Mouse (Mus musculus): Measurements from ENCODE around the gene Lias. TPM values are rescaled to one million over a fixed set of nuclear protein-coding genes. Genes with fewer than 3 reads are reported as not detected.

Lias gene
- polyA plus RNA-seq (2015; fragmentation: Nextera tagmentation; extraction: Ambion mirVana), result 61.1 and 61.6 TPM in 2 replicates

DNA sequence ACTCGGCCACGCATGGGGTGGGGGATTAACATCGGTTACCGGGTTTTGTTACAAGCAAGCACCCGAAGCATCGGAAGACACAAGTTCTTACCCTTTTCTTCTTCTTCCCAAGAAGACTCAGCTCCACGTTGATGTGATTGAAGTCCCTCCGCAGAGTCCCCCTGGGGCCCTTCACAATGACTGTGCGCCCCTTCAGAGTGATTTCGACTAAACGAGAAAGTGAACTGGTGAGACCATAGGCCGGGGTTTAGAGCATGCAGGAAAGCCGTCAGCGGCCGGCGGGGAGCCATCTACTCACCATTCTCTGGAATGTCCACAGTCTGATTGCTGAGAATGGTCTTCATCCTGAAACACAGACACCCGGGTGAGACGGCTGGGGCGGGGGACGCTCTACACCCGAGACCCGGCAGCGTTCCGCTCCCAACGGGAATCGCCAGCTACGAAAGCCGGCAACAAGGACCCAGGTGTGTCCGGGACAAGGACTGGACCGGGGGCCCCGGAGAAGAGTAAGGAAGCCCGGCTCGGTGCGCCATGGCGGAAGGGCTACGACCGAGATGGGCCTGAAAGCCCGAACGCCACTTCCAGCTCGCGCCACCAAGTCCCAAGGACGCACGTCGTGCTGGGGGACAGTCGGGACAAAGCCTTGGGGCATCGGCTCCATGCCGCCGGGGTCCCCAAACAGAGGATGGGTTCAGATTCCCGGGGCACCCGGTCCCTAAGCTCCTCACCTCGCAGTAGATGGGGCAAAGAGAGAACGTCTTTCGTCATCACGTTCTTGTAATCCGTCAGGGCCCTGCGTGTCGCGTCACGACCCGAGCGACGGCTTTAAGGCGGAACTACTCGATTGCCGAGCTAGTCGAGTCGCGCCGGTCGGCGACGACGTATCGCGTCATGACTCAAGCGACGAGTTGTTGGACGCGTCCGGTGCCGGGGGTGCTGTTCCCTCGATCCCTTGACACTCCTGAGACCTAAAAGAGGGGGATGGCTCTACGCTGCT is at the start of gene Lias, which contains the start of gene Rpl9:
Gene Lias (plus strand): TSS at position 850 of the 997 bp plus-strand sequence.
Gene Rpl9 (minus strand): TSS at position 797 of the 997 bp plus-strand sequence.
- H3K4me2 ChIP-seq, result peak within 1 kb of the TSS; percentile 86
- peak; percentile 95 for ATAC-seq (ENCODE audit: low FRiP score, low read depth)
- H3K27me3 ChIP-seq, result no peaks in the 10 kb centered on the region
- peak within 1 kb of the TSS; percentile 85 for H3K27ac ChIP-seq (replicated peaks)
- H3K9ac ChIP-seq, result peak within 1 kb of the TSS; percentile 92
- peaks cover 33% of the 10 kb centered on the region for H3K4me1 ChIP-seq (replicated peaks)
- H3K4me3 ChIP-seq, result peak within 1 kb of the TSS; percentile 83
- under 1% methylated on average over 83 of the region's 83 CpGs for WGBS
- peaks cover 32% of the 10 kb centered on the region for H3K36me3 ChIP-seq
- H3K9me3 ChIP-seq, result no peaks in the 10 kb centered on the region

DNA sequence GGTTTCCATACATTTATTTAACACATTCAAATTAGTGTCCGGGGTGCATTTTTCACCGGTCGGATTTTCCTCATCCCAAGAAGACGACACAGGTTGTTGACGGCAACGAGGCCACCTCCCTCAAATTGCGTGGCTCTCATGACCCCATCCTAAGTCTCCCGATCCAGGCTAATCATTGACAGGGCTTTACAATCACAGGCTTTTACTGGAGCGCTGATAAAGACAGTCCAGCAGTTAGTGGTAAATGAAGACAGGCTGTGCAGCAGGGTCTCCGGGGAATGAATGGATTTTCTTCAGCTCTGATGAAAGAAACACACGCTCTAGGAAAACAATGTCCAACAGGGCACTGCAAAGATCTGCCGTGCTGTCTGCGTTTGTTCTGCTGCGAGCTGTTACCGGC is 43.1 kb upstream of the Lias start, which contains the start of gene Klb:
Gene Klb (plus strand): TSS at position 147 of the 400 bp plus-strand sequence.
- peaks cover 5% of the 10 kb centered on the region; the same call in 1 of the 2 replicates for H3K4me1 ChIP-seq (replicated peaks)
- no peak within 1 kb of the TSS for H3K27ac ChIP-seq (replicated peaks)
- H3K36me3 ChIP-seq, result no peaks in the 10 kb centered on the region
- WGBS, result 23% methylated on average over 15 of the region's 15 CpGs
- H3K4me2 ChIP-seq, result peak within 1 kb of the TSS; percentile 58
- peak within 1 kb of the TSS; percentile 25 for H3K4me3 ChIP-seq
- H3K27me3 ChIP-seq, result no peaks in the 10 kb centered on the region
- peak within 1 kb of the TSS; percentile 27; the same call in 1 of the 2 replicates for H3K9ac ChIP-seq
- no peak for ATAC-seq (ENCODE audit: low FRiP score, low read depth)
- no peaks in the 10 kb centered on the region for H3K9me3 ChIP-seq

DNA sequence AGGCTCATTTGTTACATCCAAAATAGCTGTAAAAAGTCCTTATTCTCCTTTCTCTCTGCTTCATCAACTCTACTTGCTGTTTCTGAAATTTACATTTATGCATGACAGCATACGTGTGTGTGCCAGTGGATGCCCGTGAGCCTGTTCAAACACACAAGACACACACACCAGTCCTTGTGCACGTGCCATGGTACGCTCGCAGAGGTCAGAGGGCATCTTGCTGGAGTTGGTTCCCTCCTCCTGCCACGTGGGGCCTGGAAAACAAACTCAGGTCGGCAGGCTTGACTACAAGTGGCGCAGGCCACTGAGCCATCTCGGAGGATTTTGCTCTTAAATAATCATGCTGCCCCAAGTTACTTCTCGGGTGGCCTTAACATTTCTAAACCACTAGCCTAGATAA is 40.8 kb upstream of the Lias start:
- 58% methylated on average over 10 of the region's 10 CpGs for WGBS
- no peak for ATAC-seq (ENCODE audit: low FRiP score, low read depth)

DNA sequence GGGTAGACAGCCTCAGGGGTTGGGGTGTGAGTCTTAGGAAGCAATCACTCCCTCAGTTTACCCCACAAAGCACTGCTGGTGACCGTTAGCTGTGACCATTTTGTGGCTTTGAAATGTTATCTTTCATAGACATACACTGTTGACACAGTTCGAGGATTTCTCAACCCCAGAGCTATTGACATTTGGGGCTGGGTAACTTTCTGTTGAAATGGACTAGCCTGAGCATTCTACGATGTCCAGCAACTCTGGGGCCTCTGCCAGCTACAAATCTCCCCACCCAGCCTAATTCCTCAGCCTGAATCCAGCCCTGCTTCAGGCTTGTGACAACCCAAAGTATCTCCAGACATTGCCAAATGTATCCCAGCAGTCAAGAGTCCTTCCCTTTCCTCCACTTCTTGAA is 37.2 kb upstream of the Lias start:
- 87% methylated on average over 3 of the region's 3 CpGs for WGBS

More for the DNA sequence above, 40.8 kb upstream of the Lias start:
- Histone ChIP-seq H3K27me3 (no peaks in the 10 kb centered on the region), H3K27ac (replicated peaks) (no peak overlapping the region), H3K9me3 (no peaks in the 10 kb centered on the region), H3K4me3 (no peak overlapping the region), H3K4me1 (replicated peaks) (peaks cover 5% of the 10 kb centered on the region; the same call in 1 of the 2 replicates), H3K4me2 (no peak overlapping the region), H3K9ac (no peak overlapping the region), H3K36me3 (no peaks in the 10 kb centered on the region)

DNA sequence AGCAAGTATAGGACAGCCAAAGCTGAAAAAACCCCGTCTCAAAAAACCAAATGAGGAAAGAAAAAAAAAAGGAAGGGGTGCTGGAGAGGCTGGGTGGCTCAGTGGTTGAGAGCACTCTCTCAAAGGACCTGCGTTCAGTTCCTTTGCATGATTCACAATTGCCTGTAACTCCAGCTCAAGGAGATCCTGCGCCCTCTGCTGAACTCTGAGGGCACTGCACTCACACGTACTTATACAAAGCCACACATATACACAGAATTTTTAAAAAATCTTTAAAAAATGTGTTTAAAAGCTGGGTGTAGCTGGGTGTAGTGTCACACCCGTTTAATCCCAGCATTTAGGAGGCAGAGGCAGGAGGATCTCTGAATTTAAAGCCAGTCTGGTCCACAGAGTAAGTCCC is 36.3 kb upstream of the Lias start:
- no peaks in the 10 kb centered on the region for H3K9me3 ChIP-seq
- H3K9ac ChIP-seq, result no peak overlapping the region
- no peak overlapping the region for H3K27ac ChIP-seq (replicated peaks)
- no peak overlapping the region for H3K4me2 ChIP-seq
- no peaks in the 10 kb centered on the region for H3K4me1 ChIP-seq (replicated peaks)
- H3K36me3 ChIP-seq, result no peaks in the 10 kb centered on the region
- ATAC-seq (ENCODE audit: low FRiP score, low read depth), result no peak
- WGBS, result 82% methylated on average over 5 of the region's 5 CpGs
- H3K27me3 ChIP-seq, result no peaks in the 10 kb centered on the region
- no peak overlapping the region for H3K4me3 ChIP-seq

More for the DNA sequence above, 37.2 kb upstream of the Lias start:
- Histone ChIP-seq H3K4me2 (no peak overlapping the region), H3K9ac (no peak overlapping the region), H3K4me1 (replicated peaks) (no peaks in the 10 kb centered on the region), H3K9me3 (no peaks in the 10 kb centered on the region), H3K36me3 (no peaks in the 10 kb centered on the region), H3K4me3 (no peak overlapping the region), H3K27ac (replicated peaks) (no peak overlapping the region), H3K27me3 (no peaks in the 10 kb centered on the region)
- no peak for ATAC-seq (ENCODE audit: low FRiP score, low read depth)

DNA sequence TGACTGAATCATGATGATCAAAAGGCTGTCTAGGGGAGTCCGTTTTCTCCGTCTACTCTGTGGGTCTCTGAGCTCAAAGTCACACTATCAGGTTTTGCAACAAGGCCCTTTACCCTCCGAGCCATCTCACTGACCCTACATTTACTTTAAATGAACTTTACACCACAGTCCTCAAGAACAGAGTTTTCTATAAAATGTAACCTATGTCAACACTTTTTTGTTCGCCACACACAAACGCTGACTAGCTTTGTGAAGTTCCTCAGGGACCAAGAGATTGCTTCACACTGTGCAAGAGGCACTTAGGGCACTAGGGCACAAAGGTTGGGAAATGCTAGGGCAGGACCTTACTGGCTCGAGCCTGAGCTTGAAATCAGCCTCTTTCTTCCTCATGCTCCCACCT is 34.4 kb upstream of the Lias start:
- Histone ChIP-seq H3K4me1 (replicated peaks) (no peaks in the 10 kb centered on the region), H3K27ac (replicated peaks) (no peak overlapping the region), H3K36me3 (no peaks in the 10 kb centered on the region), H3K9me3 (no peaks in the 10 kb centered on the region), H3K4me3 (no peak overlapping the region), H3K9ac (no peak overlapping the region), H3K4me2 (no peak overlapping the region), H3K27me3 (no peaks in the 10 kb centered on the region)
- no peak for ATAC-seq (ENCODE audit: low FRiP score, low read depth)
- WGBS, result 83% methylated on average over 6 of the region's 6 CpGs

DNA sequence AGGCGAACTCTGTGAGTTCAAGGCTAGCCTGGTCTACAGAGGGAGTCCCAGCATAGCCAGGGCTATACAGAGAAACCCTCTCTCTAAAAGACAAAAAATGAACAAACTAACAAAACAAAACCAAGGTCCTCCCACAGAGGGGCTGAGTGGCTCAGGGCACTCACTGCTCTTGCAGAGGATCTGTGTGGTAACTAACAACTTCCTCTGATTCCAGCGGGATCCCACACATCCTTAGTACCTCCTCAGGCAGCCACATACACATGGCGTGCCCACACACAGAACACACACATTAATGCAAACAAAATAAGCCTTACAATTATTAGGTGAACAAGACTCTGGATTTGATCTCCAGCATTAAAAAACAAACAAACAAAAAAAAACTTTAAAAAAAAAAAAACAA is 33.5 kb upstream of the Lias start:
- H3K4me1 ChIP-seq (replicated peaks), result no peaks in the 10 kb centered on the region
- no peaks in the 10 kb centered on the region for H3K9me3 ChIP-seq
- 94% methylated on average over 3 of the region's 3 CpGs for WGBS
- no peaks in the 10 kb centered on the region for H3K36me3 ChIP-seq
- H3K27me3 ChIP-seq, result no peaks in the 10 kb centered on the region
- no peak overlapping the region for H3K9ac ChIP-seq
- no peak overlapping the region for H3K27ac ChIP-seq (replicated peaks)
- ATAC-seq (ENCODE audit: low FRiP score, low read depth), result no peak
- no peak overlapping the region for H3K4me2 ChIP-seq
- no peak overlapping the region for H3K4me3 ChIP-seq

DNA sequence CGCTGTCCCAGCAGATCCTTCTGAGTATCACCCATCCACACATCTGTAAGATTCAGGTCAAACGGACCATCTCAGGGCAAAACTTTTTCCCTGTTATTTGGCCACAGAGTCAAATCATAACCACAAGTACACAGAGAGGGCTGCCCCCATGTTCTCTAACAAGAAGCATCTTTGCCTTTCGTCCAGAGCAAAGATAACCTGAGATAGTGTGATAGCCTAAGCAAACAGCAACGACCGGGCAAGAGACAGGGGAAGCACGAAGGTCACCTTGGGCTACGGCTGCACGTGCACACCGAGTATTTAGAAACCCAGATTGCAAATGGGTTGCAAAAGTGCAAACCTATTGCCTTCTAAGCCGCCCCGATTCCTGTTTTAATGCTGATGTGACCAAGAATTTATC is 23.5 kb upstream of the Lias start:
- no peak overlapping the region for H3K9ac ChIP-seq

DNA sequence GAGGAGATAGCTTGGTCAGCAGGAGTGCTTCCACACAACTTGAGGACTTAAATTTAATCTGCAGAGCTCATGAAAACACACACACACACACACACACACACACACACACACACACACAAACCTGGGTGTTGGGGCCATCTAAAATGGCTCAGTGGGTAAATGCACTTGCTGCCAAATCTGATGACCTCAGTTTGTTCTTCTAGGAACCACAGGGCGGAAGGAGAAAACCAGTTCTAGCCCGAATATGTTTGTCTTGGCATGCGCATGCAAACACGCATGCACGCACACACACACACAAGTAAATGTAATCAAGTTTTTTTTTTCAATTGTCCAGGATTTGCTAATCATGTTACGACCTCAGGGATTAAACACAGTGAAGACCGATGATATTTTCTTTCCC is 19.7 kb upstream of the Lias start:
- no peak for ATAC-seq (ENCODE audit: low FRiP score, low read depth)
- no peak overlapping the region for H3K4me3 ChIP-seq
- H3K36me3 ChIP-seq, result no peaks in the 10 kb centered on the region
- H3K9me3 ChIP-seq, result no peaks in the 10 kb centered on the region
- no peak overlapping the region for H3K4me2 ChIP-seq
- no peak overlapping the region for H3K9ac ChIP-seq
- no peaks in the 10 kb centered on the region for H3K27me3 ChIP-seq
- 97% methylated on average over 7 of the region's 7 CpGs for whole genome bisulfite sequencing
- H3K27ac ChIP-seq (replicated peaks), result no peak overlapping the region
- no peaks in the 10 kb centered on the region for H3K4me1 ChIP-seq (replicated peaks)

More for the DNA sequence above, 23.5 kb upstream of the Lias start:
- Histone ChIP-seq H3K36me3 (no peaks in the 10 kb centered on the region), H3K9me3 (no peaks in the 10 kb centered on the region), H3K27ac (replicated peaks) (no peak overlapping the region), H3K4me3 (no peak overlapping the region), H3K4me1 (replicated peaks) (no peaks in the 10 kb centered on the region), H3K4me2 (no peak overlapping the region), H3K27me3 (no peaks in the 10 kb centered on the region)
- ATAC-seq (ENCODE audit: low FRiP score, low read depth), result no peak
- WGBS, result 94% methylated on average over 11 of the region's 11 CpGs

DNA sequence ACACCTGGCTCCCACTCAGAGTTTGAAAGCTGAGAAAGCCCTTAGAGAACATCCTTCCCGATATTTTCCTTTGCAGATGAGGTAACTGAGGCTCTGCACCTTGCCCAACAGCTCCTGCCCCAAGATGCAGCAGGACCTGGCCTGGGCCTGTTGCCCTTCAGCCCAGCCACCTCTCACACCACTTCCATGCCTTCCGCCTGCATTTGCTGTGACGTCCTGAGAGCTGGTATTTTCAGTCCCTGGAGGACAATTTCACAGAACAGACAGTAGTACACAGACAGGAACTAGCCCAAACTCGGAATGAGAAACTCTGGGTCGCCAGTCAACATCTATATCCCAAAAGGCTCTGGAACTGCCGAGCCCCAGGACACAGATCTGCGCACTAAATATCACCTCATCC is 16.6 kb upstream of the Lias start:
- Histone ChIP-seq H3K27me3 (no peaks in the 10 kb centered on the region), H3K27ac (replicated peaks) (no peak overlapping the region), H3K9me3 (no peaks in the 10 kb centered on the region), H3K9ac (no peak overlapping the region), H3K36me3 (no peaks in the 10 kb centered on the region), H3K4me2 (no peak overlapping the region), H3K4me3 (no peak overlapping the region), H3K4me1 (replicated peaks) (no peaks in the 10 kb centered on the region)
- ATAC-seq (ENCODE audit: low FRiP score, low read depth), result no peak
- WGBS, result 84% methylated on average over 7 of the region's 7 CpGs

DNA sequence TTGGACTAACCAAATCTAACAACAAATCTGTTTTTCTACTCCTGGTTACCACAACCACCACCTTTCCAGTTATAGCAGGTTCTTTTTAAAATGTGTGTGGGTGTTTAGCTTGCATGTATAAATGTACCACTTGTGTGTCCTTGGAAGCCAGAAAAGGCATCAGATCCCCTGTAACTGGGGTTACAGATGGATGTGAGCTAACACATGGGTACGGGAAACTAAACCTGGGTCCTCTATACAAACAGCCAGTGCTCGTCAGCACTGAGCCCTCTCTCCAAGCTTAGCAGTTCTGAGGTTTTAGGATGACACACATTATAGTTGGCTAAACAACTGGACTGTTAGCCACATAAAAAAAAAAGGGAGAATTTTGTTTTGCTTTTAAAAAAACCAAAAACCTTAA is 5.6 kb upstream of the Lias start:
- Histone ChIP-seq H3K4me2 (no peak overlapping the region), H3K27me3 (no peaks in the 10 kb centered on the region), H3K4me3 (no peak overlapping the region), H3K9ac (no peak overlapping the region), H3K27ac (replicated peaks) (no peak overlapping the region), H3K9me3 (no peaks in the 10 kb centered on the region), H3K4me1 (replicated peaks) (peaks cover 20% of the 10 kb centered on the region), H3K36me3 (peaks cover 39% of the 10 kb centered on the region)
- 81% methylated on average over 2 of the region's 2 CpGs for WGBS
- ATAC-seq (ENCODE audit: low FRiP score, low read depth), result no peak
